Mouse (Mus musculus) G1E (cell line): Measurements from ENCODE around the gene Gm20458. TPM values are rescaled to one million over a fixed set of nuclear protein-coding genes. Genes with fewer than 3 reads are reported as not detected.

ENCODE experiments used
- ATAC-seq: 2 replicates; pipeline ENCODE4 v1.8.0; 2016; ENCODE audit warnings: mild to moderate bottlenecking; ENCODE audit not compliant: insufficient number of reproducible peaks, poor library complexity, low FRiP score, severe bottlenecking; ENCODE audit errors: extremely low read depth
- DNase-seq: peaks from one replicate; pipeline ENCODE4 v3.0.0; 2012; ENCODE audit warnings: low spot score
- H3K27me3 ChIP-seq: 2 replicates; pipeline ENCODE4 v1.6.1; 2012; ENCODE audit warnings: mild to moderate bottlenecking, low read length, inconsistent platforms; ENCODE audit not compliant: insufficient read depth
- H3K36me3 ChIP-seq: replicated peaks from 2 replicates; pipeline ENCODE3; 2012; ENCODE audit warnings: mild to moderate bottlenecking, inconsistent platforms
- H3K4me1 ChIP-seq: 2 replicates; pipeline ENCODE4 v1.6.1; 2012; ENCODE audit warnings: low read depth, low read length, inconsistent platforms, mixed read lengths; ENCODE audit not compliant: insufficient read depth
- H3K4me3 ChIP-seq: 2 replicates; pipeline ENCODE4 v1.5.1; 2012; ENCODE audit warnings: low read depth, mild to moderate bottlenecking, inconsistent platforms, low read length, moderate library complexity, mixed read lengths
- H3K9me3 ChIP-seq: replicated peaks from 2 replicates; pipeline ENCODE4 v1.6.1; 2012; ENCODE audit warnings: inconsistent platforms
- CTCF ChIP-seq: IDR thresholded peaks from 2 replicates; pipeline ENCODE4 v1.5.1; 2012; ENCODE audit warnings: low read depth, low read length, inconsistent platforms, mixed read lengths
- GATA1 ChIP-seq: IDR thresholded peaks from 2 replicates; pipeline ENCODE4 v1.6.1; 2012; ENCODE audit warnings: borderline replicate concordance, low read length, inconsistent platforms, mixed read lengths
- GATA2 ChIP-seq: IDR thresholded peaks from 2 replicates; pipeline ENCODE4 v1.6.1; 2012; ENCODE audit warnings: low read depth, low read length, inconsistent platforms, borderline replicate concordance
- POLR2AphosphoS5 ChIP-seq: IDR thresholded peaks from 2 replicates; pipeline ENCODE4 v1.6.1; 2012; ENCODE audit warnings: low read depth, low read length, inconsistent platforms; ENCODE audit not compliant: insufficient replicate concordance
- TAL1 ChIP-seq: conservative IDR thresholded peaks from 2 replicates; pipeline ENCODE4 v1.6.1; 2012; ENCODE audit warnings: low read depth, low read length, inconsistent platforms, mixed read lengths
- polyA plus RNA-seq: library from polyadenylated mRNA; stranded (reverse); fragments of >175 nt; gene quantifications from 2 replicates; pipeline ENCODE4 v1.2.3, GENCODE M21; 2012
- total RNA-seq, 2 experiments: library from RNA; stranded (forward) in 1 of 2; stranded (reverse) in 1 of 2; fragments of 200-1000 nt in 1 of 2; fragments of >200 nt in 1 of 2; fragmentation: Nextera tagmentation in 1 of 2; gene quantifications; 2 replicates each; pipeline ENCODE4 v1.2.3; 2014 to 2017

The Gm20458 gene
- not detected in 2 replicates for total RNA-seq (2014; fragmentation: Nextera tagmentation)
- 13.4 and 13.5 TPM in 2 replicates for total RNA-seq (2017)
- 4.6 and 5.5 TPM in 2 replicates for polyA plus RNA-seq

DNA sequence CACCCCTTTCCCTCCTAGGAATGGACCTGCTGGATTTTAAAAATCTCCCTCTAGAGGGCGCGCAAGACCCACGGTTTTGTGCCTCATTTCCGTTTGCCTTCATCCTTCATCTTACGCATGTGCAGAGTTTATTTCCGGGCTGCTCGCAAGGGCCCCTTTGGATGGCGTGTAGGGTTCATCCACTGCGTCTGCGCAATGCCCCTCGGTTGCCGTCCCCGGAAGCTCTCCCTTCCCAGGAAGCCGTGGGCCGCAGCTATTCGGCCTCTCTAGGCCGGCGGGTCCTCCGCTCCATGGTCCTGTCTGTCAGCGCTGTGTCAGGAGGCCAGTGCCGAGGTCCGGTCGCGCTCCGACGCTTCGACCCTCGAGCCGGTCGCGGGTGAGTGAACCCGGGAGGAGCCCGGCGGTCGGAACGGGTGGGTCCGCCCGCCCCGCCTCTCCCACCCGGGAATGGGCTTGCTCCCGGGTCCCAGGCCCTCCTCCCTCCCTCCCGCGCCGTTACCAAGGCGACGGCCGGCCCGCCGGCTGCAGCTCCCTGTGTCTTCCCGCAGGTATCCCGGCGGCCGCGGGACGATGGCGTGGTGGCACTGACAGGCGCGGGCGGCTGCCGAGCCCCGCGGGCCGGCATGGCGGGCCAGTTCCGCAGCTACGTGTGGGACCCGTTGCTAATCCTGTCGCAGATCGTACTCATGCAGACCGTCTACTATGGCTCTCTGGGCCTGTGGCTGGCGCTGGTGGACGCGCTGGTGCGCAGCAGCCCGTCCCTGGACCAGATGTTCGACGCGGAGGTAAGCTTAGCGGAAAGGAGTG lies at the start of gene Gm20458:
Gm20458 (plus strand) TSS at position 223 of the 807 bp plus-strand sequence.
- H3K9me3 ChIP-seq = no peaks in the 10 kb centered on the region
- TF ChIP-seq GATA2 (no peak), GATA1 (no peak), CTCF (no peak), POLR2AphosphoS5 (no peak), TAL1 (no peak)
- DNase-seq (peak; percentile 96), ATAC-seq (peak; percentile 97)
- H3K36me3 ChIP-seq = peaks cover 36% of the 10 kb centered on the region
- H3K4me1 ChIP-seq = peaks cover 40% of the 10 kb centered on the region
- H3K27me3 ChIP-seq = peaks cover 6% of the 10 kb centered on the region
- peak within 1 kb of the TSS; percentile 98 for H3K4me3 ChIP-seq

DNA sequence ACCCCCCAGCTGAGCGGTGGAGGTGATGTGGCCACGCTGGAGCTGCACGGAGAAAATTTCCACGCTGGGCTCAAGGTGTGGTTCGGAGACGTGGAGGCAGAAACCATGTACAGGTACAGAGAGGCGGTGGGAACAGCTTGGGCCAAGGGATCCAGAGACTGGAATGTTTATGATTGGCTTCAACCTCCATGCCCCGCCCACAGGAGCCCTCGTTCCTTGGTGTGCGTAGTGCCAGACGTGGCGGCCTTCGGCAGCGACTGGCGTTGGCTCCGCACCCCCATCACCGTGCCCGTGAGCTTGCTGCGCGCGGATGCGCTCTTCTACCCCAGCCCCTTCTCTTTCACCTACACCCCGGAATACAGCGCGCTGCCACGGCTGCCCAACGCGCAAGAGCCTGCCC lies 46.6 kb upstream of the Gm20458 start:
- H3K36me3 ChIP-seq = no peaks in the 10 kb centered on the region
- H3K4me3 ChIP-seq = no peak overlapping the region
- TF ChIP-seq CTCF = no peak
- no peak for TF ChIP-seq TAL1
- no peak for TF ChIP-seq GATA2
- no peak for TF ChIP-seq POLR2AphosphoS5
- TF ChIP-seq GATA1 = no peak
- ATAC-seq = no peak
- DNase-seq = no peak
- no peaks in the 10 kb centered on the region for H3K9me3 ChIP-seq
- H3K27me3 ChIP-seq = peaks cover 4% of the 10 kb centered on the region; the same call in 1 of the 2 replicates
- H3K4me1 ChIP-seq = no peaks in the 10 kb centered on the region

DNA sequence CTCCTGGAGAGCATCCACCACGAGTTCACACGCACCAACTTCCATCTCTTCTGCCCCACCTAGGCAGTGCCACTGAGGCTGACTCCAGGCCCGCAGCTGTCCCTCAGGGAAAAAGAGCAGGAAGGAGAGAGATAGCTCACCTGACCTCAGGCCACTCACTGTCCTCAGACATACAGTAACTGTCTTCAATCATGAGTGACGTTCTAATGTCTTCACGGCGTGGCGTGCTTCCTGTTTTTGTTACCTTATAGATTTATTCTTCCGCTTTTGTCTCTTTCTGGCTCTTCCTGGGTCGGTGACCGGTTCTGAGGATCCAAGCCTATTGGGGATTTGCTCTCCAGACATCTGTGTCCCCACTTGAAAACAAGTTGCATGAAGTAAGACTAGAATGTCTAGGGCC lies 46.2 kb upstream of the Gm20458 start:
- ATAC-seq (no peak), DNase-seq (no peak)
- H3K27me3 ChIP-seq = peaks cover 4% of the 10 kb centered on the region; the same call in 1 of the 2 replicates
- H3K4me1 ChIP-seq = no peaks in the 10 kb centered on the region
- TF ChIP-seq GATA2 (no peak), GATA1 (no peak), POLR2AphosphoS5 (no peak), TAL1 (no peak), CTCF (no peak)
- H3K9me3 ChIP-seq = no peaks in the 10 kb centered on the region
- H3K36me3 ChIP-seq = no peaks in the 10 kb centered on the region
- no peak overlapping the region for H3K4me3 ChIP-seq

GRCm38 (mm10) chr2:164417198-164417597 lies 43.6 kb upstream of the Gm20458 start:
- no peak for DNase-seq
- Histone ChIP-seq H3K9me3 (no peaks in the 10 kb centered on the region), H3K36me3 (no peaks in the 10 kb centered on the region), H3K4me1 (no peaks in the 10 kb centered on the region), H3K4me3 (no peak overlapping the region), H3K27me3 (peaks cover 4% of the 10 kb centered on the region; the same call in 1 of the 2 replicates)
- ATAC-seq = no peak
- TF ChIP-seq CTCF (peak; percentile 37; the same call in 1 of the 2 replicates), TAL1 (no peak)

GRCm38 (mm10) chr2:164418308-164418875 lies 42.4 kb upstream of the Gm20458 start:
- ATAC-seq = no peak
- TF ChIP-seq GATA1 (no peak), POLR2AphosphoS5 (no peak)

GRCm38 (mm10) chr2:164419489-164419888 lies 41.3 kb upstream of the Gm20458 start:
- no peak for TF ChIP-seq GATA1
- H3K4me1 ChIP-seq = no peaks in the 10 kb centered on the region
- no peak for DNase-seq

More at GRCm38 (mm10) chr2:164418308-164418875, 42.4 kb upstream of the Gm20458 start:
- DNase-seq = no peak
- peaks cover 4% of the 10 kb centered on the region; the same call in 1 of the 2 replicates for H3K27me3 ChIP-seq
- no peaks in the 10 kb centered on the region for H3K4me1 ChIP-seq
- H3K4me3 ChIP-seq = no peak overlapping the region
- no peaks in the 10 kb centered on the region for H3K36me3 ChIP-seq
- H3K9me3 ChIP-seq = no peaks in the 10 kb centered on the region

GRCm38 (mm10) chr2:164421306-164421705 lies 39.5 kb upstream of the Gm20458 start:
- Histone ChIP-seq H3K36me3 (no peaks in the 10 kb centered on the region), H3K4me1 (no peaks in the 10 kb centered on the region), H3K9me3 (no peaks in the 10 kb centered on the region), H3K4me3 (no peak overlapping the region), H3K27me3 (no peaks in the 10 kb centered on the region)
- TF ChIP-seq POLR2AphosphoS5 (no peak), CTCF (no peak), GATA2 (no peak), GATA1 (no peak)
- no peak for DNase-seq
- no peak for ATAC-seq

More at GRCm38 (mm10) chr2:164419489-164419888, 41.3 kb upstream of the Gm20458 start:
- ATAC-seq = no peak
- H3K9me3 ChIP-seq = no peaks in the 10 kb centered on the region
- no peaks in the 10 kb centered on the region for H3K36me3 ChIP-seq
- H3K4me3 ChIP-seq = no peak overlapping the region
- H3K27me3 ChIP-seq = no peaks in the 10 kb centered on the region; the same call in 1 of the 2 replicates
